Mouse (Mus musculus) heart, postnatal 0 days (tissue): Measurements from ENCODE around the gene Hist1h1d. TPM values are rescaled to one million over a fixed set of nuclear protein-coding genes. Genes with fewer than 3 reads are reported as not detected.
"Not testable (repeated sequence)": the region's sequence is repeated elsewhere in the genome, so short reads cannot be mapped to it uniquely, and the experiment has no call there.

Source experiments
- ATAC-seq: fragments of 200-750 bp; cut with Nextera tagmentation; 2 replicates; pipeline ENCODE4 v1.8.0; 2017; ENCODE audit warnings: low read depth, moderate number of reproducible peaks, moderate library complexity; ENCODE audit not compliant: insufficient read depth
- DNase-seq: peaks from one replicate; pipeline ENCODE4 v3.0.0-alpha.2; 2016; ENCODE audit warnings: low spot score
- H3K27ac ChIP-seq: fragments of 300-500 bp; sonication (generic); 2 replicates; pipeline ENCODE4 v1.5.1; 2014; ENCODE audit warnings: low read depth, mild to moderate bottlenecking
- H3K27me3 ChIP-seq: fragments of 300-500 bp; sonication (generic); 2 replicates; pipeline ENCODE4 v1.6.1; 2014; ENCODE audit warnings: low read length, mixed read lengths; ENCODE audit not compliant: control insufficient read depth, insufficient read depth
- H3K36me3 ChIP-seq: fragments of 300-500 bp; sonication (generic); replicated peaks from 2 replicates; pipeline ENCODE4 v1.6.1; 2014; ENCODE audit warnings: low read length, mixed read lengths; ENCODE audit not compliant: control insufficient read depth, insufficient read depth
- H3K4me1 ChIP-seq: fragments of 300-500 bp; sonication (generic); 2 replicates; pipeline ENCODE4 v1.6.1; 2014; ENCODE audit warnings: antibody characterized with exemption; ENCODE audit not compliant: control insufficient read depth, insufficient read depth
- H3K4me2 ChIP-seq: fragments of 300-500 bp; sonication (generic); 2 replicates; pipeline ENCODE4 v1.6.1; 2014; ENCODE audit warnings: low read depth, mild to moderate bottlenecking, low read length, moderate library complexity
- H3K4me3 ChIP-seq: fragments of 300-500 bp; sonication (generic); 2 replicates; pipeline ENCODE4 v1.5.1; 2014; ENCODE audit warnings: low read depth, low read length
- H3K9ac ChIP-seq: fragments of 300-500 bp; sonication (generic); replicated peaks from 2 replicates; pipeline ENCODE4 v1.6.1; 2014; ENCODE audit warnings: low read depth, low read length, mixed read lengths
- H3K9me3 ChIP-seq: fragments of 300-500 bp; sonication (generic); replicated peaks from 2 replicates; pipeline ENCODE4 v1.6.1; 2016; ENCODE audit warnings: low read length; ENCODE audit not compliant: control insufficient read depth
- CTCF ChIP-seq: IDR thresholded peaks from 2 replicates; pipeline ENCODE4 v1.5.1; 2016; ENCODE audit warnings: antibody characterized with exemption, control low read depth, low read depth
- EP300 ChIP-seq: IDR thresholded peaks from 2 replicates; pipeline ENCODE4 v1.6.1; 2016; ENCODE audit warnings: antibody characterized with exemption, low read depth
- WGBS: fragments of 180-500 bp; shearing (Covaris S2); extraction: QIAGEN DNeasy Blood & Tissue Kit; methylation state at CpG from one replicate; pipeline ENCODE4 v1.1.7; 2014; 5-methylcytosine and 5-hydroxymethylcytosine counted together
- polyA plus RNA-seq: library from polyadenylated mRNA; unstranded; fragments of >200 nt; fragmentation: Nextera tagmentation; extraction: Ambion mirVana; gene quantifications from 2 replicates; pipeline ENCODE4 v1.2.1, GENCODE M21; 2015
- total RNA-seq: library from RNA; depleted of rRNA; stranded (reverse); fragments of >200 nt; gene quantifications from 2 replicates; pipeline ENCODE4 v1.2.3, GENCODE M21; 2014; ENCODE audit warnings: low replicate concordance

The Hist1h1d gene
- total and polyA plus RNA-seq, 2 experiments from 2014 or later: 0.20 to 61.7 TPM

- H3K27me3 ChIP-seq, H3K36me3 ChIP-seq, H3K9me3 ChIP-seq: not testable (repeated sequence)
- Histone ChIP-seq H3K9ac (peak overlapping the region; percentile 82), H3K27ac (peak overlapping the region; percentile 99), H3K4me1 (peaks cover 24% of the 10 kb centered on the region; the same call in 1 of the 2 replicates), H3K4me2 (peak overlapping the region; percentile 74), H3K4me3 (peak overlapping the region; percentile 62)
- ATAC-seq: peak; percentile 78
- DNase-seq: peak; percentile 97
- under 1% methylated on average over 23 of the region's 36 CpGs for WGBS
- 0 out of 2 replicates have a peak, but pooled peaks have one; percentile 43 for TF ChIP-seq EP300
Measured at GRCm38 (mm10) chr13:23585442-23586098, 32.5 kb downstream of the Hist1h1d start.

GRCm38 (mm10) chr13:23586099-23586939 lies 33.3 kb downstream of the Hist1h1d start:
- Histone ChIP-seq H3K9ac (peak overlapping the region; percentile 64), H3K27ac (peak overlapping the region; percentile 99), H3K4me3 (peak overlapping the region; percentile 62), H3K27me3 (no peaks in the 10 kb centered on the region), H3K9me3 (no peaks in the 10 kb centered on the region), H3K4me1 (peaks cover 24% of the 10 kb centered on the region; the same call in 1 of the 2 replicates), H3K36me3 (no peaks in the 10 kb centered on the region), H3K4me2 (peak overlapping the region; percentile 74)
- TF ChIP-seq CTCF (no peak), EP300 (no peak)
- ATAC-seq (no peak), DNase-seq (peak; percentile 14)
- 2% methylated on average over 22 of the region's 22 CpGs for WGBS

DNA sequence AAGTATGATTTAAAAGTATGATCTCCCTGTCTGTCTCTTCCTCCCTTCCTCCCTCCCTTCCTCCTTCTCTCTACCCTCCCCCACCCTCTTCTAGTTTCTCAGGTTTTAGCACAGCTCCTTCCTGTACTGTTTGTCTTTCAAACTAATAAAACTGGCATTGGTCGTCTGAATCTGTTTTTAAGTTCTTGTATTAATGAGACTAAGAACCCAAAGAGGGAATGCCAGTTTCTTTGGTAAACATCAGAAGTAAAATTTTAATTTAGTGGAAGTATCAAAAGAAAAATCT lies 33.8 kb downstream of the Hist1h1d start:
- Histone ChIP-seq H3K27ac (peak overlapping the region; percentile 99), H3K9me3 (no peaks in the 10 kb centered on the region), H3K4me3 (peak overlapping the region; percentile 62), H3K27me3 (no peaks in the 10 kb centered on the region), H3K4me2 (peak overlapping the region; percentile 74), H3K4me1 (peaks cover 21% of the 10 kb centered on the region; the same call in 1 of the 2 replicates), H3K9ac (peak overlapping the region; percentile 64), H3K36me3 (no peaks in the 10 kb centered on the region)
- ATAC-seq (no peak), DNase-seq (peak; percentile 5)
- WGBS: 10% methylated on average over 1 of the region's 1 CpGs
- TF ChIP-seq EP300: no peak
- TF ChIP-seq CTCF: no peak

GRCm38 (mm10) chr13:23591206-23591605 lies 38.1 kb downstream of the Hist1h1d start:
- DNase-seq (no peak), ATAC-seq (no peak)
- TF ChIP-seq EP300 (no peak), CTCF (no peak)
- Histone ChIP-seq H3K9me3 (no peaks in the 10 kb centered on the region), H3K9ac (no peak overlapping the region), H3K4me2 (no peak overlapping the region), H3K4me1 (0 out of 2 replicates have a peak, but pooled peaks cover 4% of the 10 kb centered on the region), H3K36me3 (no peaks in the 10 kb centered on the region), H3K27me3 (no peaks in the 10 kb centered on the region), H3K4me3 (no peak overlapping the region), H3K27ac (no peak overlapping the region)
- WGBS: 89% methylated on average over 7 of the region's 7 CpGs

DNA sequence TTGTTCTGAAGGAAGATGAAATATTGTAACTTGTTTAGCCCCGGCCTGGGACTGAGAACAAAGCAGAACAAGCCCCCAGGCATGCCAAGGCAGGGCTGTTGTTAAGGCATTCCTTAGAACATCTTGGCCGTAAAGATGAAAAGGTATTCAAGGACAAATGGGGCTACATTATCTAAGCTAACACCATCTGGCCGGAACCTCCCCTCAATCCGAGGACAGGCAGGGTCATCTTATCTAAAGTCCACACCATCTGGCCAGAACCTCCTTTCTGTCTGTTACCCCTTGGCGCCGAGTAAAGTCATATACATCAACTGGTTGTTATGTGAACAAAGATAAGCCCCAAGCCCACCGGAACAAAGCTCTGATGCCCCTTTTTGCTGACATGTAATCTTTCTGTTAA lies 38.8 kb downstream of the Hist1h1d start:
- H3K9ac ChIP-seq, H3K27ac ChIP-seq, H3K36me3 ChIP-seq, H3K4me1 ChIP-seq, H3K4me2 ChIP-seq, DNase-seq, H3K9me3 ChIP-seq, ATAC-seq, H3K4me3 ChIP-seq, H3K27me3 ChIP-seq: not testable (repeated sequence)
- WGBS: 64% methylated on average over 7 of the region's 7 CpGs
